Mouse (Mus musculus) thymus, adult 2 months (tissue): ENCODE results near the gene Fggy.

Experiments
- CTCF ChIP-seq: fragments of 200-500 bp; IDR thresholded peaks from 2 replicates; pipeline ENCODE4 v1.5.1; 2012; ENCODE audit warnings: mild to moderate bottlenecking, control low read depth, low read length, moderate library complexity, borderline replicate concordance; ENCODE audit not compliant: control insufficient read depth, poor library complexity, insufficient read depth; ENCODE audit errors: extremely low read depth
- POLR2A ChIP-seq: fragments of 200-500 bp; IDR thresholded peaks from 2 replicates; pipeline ENCODE4 v1.6.1; 2012; ENCODE audit warnings: mild to moderate bottlenecking, low read length, control low read depth, moderate library complexity; ENCODE audit not compliant: control insufficient read depth, poor library complexity, insufficient read depth; ENCODE audit errors: extremely low read depth

DNA sequence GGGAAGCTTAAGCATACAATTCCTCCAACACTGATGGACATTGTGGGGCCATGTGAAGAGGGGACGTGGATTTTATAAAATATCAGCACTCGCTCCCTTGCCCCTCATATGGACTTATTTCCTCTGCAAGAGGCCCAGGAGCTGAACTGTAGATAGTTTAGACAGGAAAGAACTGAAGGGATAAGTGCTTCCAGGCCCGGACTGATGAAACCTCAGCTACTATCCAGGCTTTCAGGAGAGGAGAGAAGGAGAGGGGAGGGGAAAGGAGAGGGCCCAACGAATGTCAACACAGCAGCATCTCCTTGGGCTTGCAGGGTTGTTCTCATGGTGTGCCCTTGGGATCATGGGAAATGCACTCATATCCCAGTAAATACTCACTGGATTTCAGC, 96.6 kb downstream of the Fggy start:
- TF ChIP-seq POLR2A: no peak
- no peak for TF ChIP-seq CTCF
